Mouse (Mus musculus): ENCODE data around the gene Gm20388. TPM values are rescaled to one million over a fixed set of nuclear protein-coding genes. Genes with fewer than 3 reads are reported as not detected.

The Gm20388 gene
- total RNA-seq, 1 experiment: 27.0 TPM

DNA sequence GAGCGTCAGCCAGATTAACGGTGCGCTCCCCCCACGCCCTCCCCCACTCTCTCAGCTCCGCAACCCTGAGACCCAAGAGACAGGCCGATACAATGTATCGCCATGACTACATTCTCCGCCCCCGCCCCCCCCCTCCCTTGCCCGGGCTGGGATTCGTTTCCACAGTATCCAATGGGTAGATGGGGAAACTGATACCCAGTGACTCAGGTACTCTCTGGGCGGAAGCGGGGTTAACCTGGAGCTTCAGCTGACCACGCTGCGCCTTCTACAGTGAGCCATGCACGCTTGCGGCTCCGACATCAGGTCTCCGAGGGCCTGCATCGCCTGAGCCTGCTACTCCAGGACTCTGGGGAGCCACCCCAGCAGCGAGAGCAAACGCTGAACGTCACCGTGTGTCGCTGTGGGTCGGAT lies 2954.1 kb downstream of the Gm20388 start:
- in situ Hi-C loops (cut with MboI; ENCODE audit: low sequenced_read_pairs in 2 of 2, unreplicated experiment in 2 of 2): no loop called here
- no peak overlapping the region for H3K27ac ChIP-seq (ENCODE audit: insufficient read depth, low read depth, low read length, poor library complexity, severe bottlenecking)
- no peaks in the 10 kb centered on the region for H3K36me3 ChIP-seq (ENCODE audit: control insufficient read depth, insufficient read depth, low read length, poor library complexity, severe bottlenecking)
- no peak for DNase-seq (ENCODE audit: low read depth, low spot score)
- peaks cover 0 to under 1% of the 10 kb centered on the region in 2 experiments; a peak in 1 of 4 replicates for H3K4me1 ChIP-seq (ENCODE audit: control insufficient read depth in 2 of 2, insufficient read depth in 2 of 2, low read length in 2 of 2, poor library complexity in 1 of 2)
- no peak overlapping the region for H3K9ac ChIP-seq (ENCODE audit: insufficient read depth, low read depth, low read length, poor library complexity, severe bottlenecking)
- no peaks in the 10 kb centered on the region for H3K9me3 ChIP-seq (ENCODE audit: control insufficient read depth, insufficient read depth, low read depth, low read length)
- TF ChIP-seq MAFK (IDR thresholded peaks at IDR 0.05; ENCODE audit: insufficient read depth, low read depth, low read length) (no peak), ZNF384 (IDR thresholded peaks at IDR 0.05; ENCODE audit: low read depth, low read length) (no peak), ZC3H11A (IDR thresholded peaks at IDR 0.05; ENCODE audit: borderline replicate concordance, low read depth, low read length) (no peak), CHD2 (IDR thresholded peaks at IDR 0.05; ENCODE audit: low read depth, low read length) (no peak), HCFC1 (IDR thresholded peaks at IDR 0.05; ENCODE audit: borderline replicate concordance, insufficient read depth, low read length) (no peak)
- no peak overlapping the region for H3K4me3 ChIP-seq (ENCODE audit: insufficient read depth in 1 of 2, low read depth in 1 of 2, low read length in 2 of 2, poor library complexity in 1 of 2, severe bottlenecking in 1 of 2)

GRCm38 (mm10) chr8:122865441-122865840 lies 2954.8 kb downstream of the Gm20388 start:
- TF ChIP-seq CHD2 (IDR thresholded peaks at IDR 0.05; ENCODE audit: low read depth, low read length) (no peak), MAFK (IDR thresholded peaks at IDR 0.05; ENCODE audit: insufficient read depth, low read depth, low read length) (no peak), ZC3H11A (IDR thresholded peaks at IDR 0.05; ENCODE audit: borderline replicate concordance, low read depth, low read length) (no peak), ZNF384 (IDR thresholded peaks at IDR 0.05; ENCODE audit: low read depth, low read length) (no peak), HCFC1 (IDR thresholded peaks at IDR 0.05; ENCODE audit: borderline replicate concordance, insufficient read depth, low read length) (no peak)
- Histone ChIP-seq H3K4me1 (ENCODE audit: control insufficient read depth in 2 of 2, insufficient read depth in 2 of 2, low read length in 2 of 2, poor library complexity in 1 of 2) (peaks cover 0 to 5% of the 10 kb centered on the region in 2 experiments; a peak in 1 of 4 replicates), H3K9me3 (ENCODE audit: control insufficient read depth, insufficient read depth, low read depth, low read length) (no peaks in the 10 kb centered on the region), H3K27ac (ENCODE audit: insufficient read depth, low read depth, low read length, poor library complexity, severe bottlenecking) (no peak overlapping the region), H3K36me3 (ENCODE audit: control insufficient read depth, insufficient read depth, low read length, poor library complexity, severe bottlenecking) (no peaks in the 10 kb centered on the region), H3K9ac (ENCODE audit: insufficient read depth, low read depth, low read length, poor library complexity, severe bottlenecking) (no peak overlapping the region), H3K4me3 (ENCODE audit: insufficient read depth in 1 of 2, low read depth in 1 of 2, low read length in 2 of 2, poor library complexity in 1 of 2, severe bottlenecking in 1 of 2) (no peak overlapping the region)
- no peak for DNase-seq (ENCODE audit: low read depth, low spot score)
- in situ Hi-C loops (cut with MboI; ENCODE audit: low sequenced_read_pairs in 2 of 2, unreplicated experiment in 2 of 2): no loop called here

GRCm38 (mm10) chr8:122866231-122866630 lies 2955.6 kb downstream of the Gm20388 start:
- no peaks in the 10 kb centered on the region for H3K36me3 ChIP-seq (ENCODE audit: control insufficient read depth, insufficient read depth, low read length, poor library complexity, severe bottlenecking)
- no peak overlapping the region for H3K27ac ChIP-seq (ENCODE audit: insufficient read depth, low read depth, low read length, poor library complexity, severe bottlenecking)
- no peak overlapping the region for H3K4me3 ChIP-seq (ENCODE audit: insufficient read depth in 1 of 2, low read depth in 1 of 2, low read length in 2 of 2, poor library complexity in 1 of 2, severe bottlenecking in 1 of 2)
- DNase-seq (ENCODE audit: low read depth, low spot score): no peak
- TF ChIP-seq CHD2 (IDR thresholded peaks at IDR 0.05; ENCODE audit: low read depth, low read length) (no peak), ZNF384 (IDR thresholded peaks at IDR 0.05; ENCODE audit: low read depth, low read length) (no peak), ZC3H11A (IDR thresholded peaks at IDR 0.05; ENCODE audit: borderline replicate concordance, low read depth, low read length) (no peak), HCFC1 (IDR thresholded peaks at IDR 0.05; ENCODE audit: borderline replicate concordance, insufficient read depth, low read length) (no peak), MAFK (IDR thresholded peaks at IDR 0.05; ENCODE audit: insufficient read depth, low read depth, low read length) (no peak)
- H3K9me3 ChIP-seq (ENCODE audit: control insufficient read depth, insufficient read depth, low read depth, low read length): no peaks in the 10 kb centered on the region
- H3K9ac ChIP-seq (ENCODE audit: insufficient read depth, low read depth, low read length, poor library complexity, severe bottlenecking): no peak overlapping the region
- in situ Hi-C loops (cut with MboI; ENCODE audit: low sequenced_read_pairs in 2 of 2, unreplicated experiment in 2 of 2): no loop called here
- peaks cover 0 to 5% of the 10 kb centered on the region in 2 experiments; a peak in 2 of 4 replicates for H3K4me1 ChIP-seq (ENCODE audit: control insufficient read depth in 2 of 2, insufficient read depth in 2 of 2, low read length in 2 of 2, poor library complexity in 1 of 2)

DNA sequence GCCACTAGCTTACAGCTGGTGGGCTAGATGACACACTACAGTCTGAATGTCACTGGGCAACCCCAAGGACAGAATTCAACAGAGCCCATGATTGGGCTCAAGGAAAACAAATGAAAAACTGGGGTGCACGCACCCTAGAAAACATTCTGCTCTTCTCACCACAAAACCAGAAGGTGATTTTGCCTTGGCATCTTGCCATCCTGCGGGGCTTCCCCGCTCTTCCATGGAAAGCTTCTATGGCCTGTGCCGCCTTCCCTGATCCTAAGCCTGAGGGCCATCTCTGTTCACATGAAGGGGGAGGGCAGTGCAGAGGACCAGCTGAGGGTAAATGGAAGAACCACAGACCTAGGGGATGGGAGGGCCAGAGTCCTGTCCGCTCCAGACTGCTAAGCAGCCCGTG lies 2957.3 kb downstream of the Gm20388 start:
- in situ Hi-C loops (cut with MboI; ENCODE audit: low sequenced_read_pairs in 2 of 2, unreplicated experiment in 2 of 2): no loop called here

More for the DNA sequence above, 2957.3 kb downstream of the Gm20388 start:
- no peaks in the 10 kb centered on the region for H3K36me3 ChIP-seq (ENCODE audit: control insufficient read depth, insufficient read depth, low read length, poor library complexity, severe bottlenecking)
- no peaks in the 10 kb centered on the region for H3K9me3 ChIP-seq (ENCODE audit: control insufficient read depth, insufficient read depth, low read depth, low read length)
- no peak overlapping the region for H3K9ac ChIP-seq (ENCODE audit: insufficient read depth, low read depth, low read length, poor library complexity, severe bottlenecking)
- DNase-seq (ENCODE audit: low read depth, low spot score): no peak
- peaks cover 0 to 11% of the 10 kb centered on the region in 2 experiments; a peak in 2 of 4 replicates for H3K4me1 ChIP-seq (ENCODE audit: control insufficient read depth in 2 of 2, insufficient read depth in 2 of 2, low read length in 2 of 2, poor library complexity in 1 of 2)
- no peak overlapping the region for H3K27ac ChIP-seq (ENCODE audit: insufficient read depth, low read depth, low read length, poor library complexity, severe bottlenecking)
- no peak for TF ChIP-seq ZNF384 (IDR thresholded peaks at IDR 0.05; ENCODE audit: low read depth, low read length)
- no peak for TF ChIP-seq HCFC1 (IDR thresholded peaks at IDR 0.05; ENCODE audit: borderline replicate concordance, insufficient read depth, low read length)
- no peak for TF ChIP-seq CHD2 (IDR thresholded peaks at IDR 0.05; ENCODE audit: low read depth, low read length)
- TF ChIP-seq ZC3H11A (IDR thresholded peaks at IDR 0.05; ENCODE audit: borderline replicate concordance, low read depth, low read length): no peak
- no peak for TF ChIP-seq MAFK (IDR thresholded peaks at IDR 0.05; ENCODE audit: insufficient read depth, low read depth, low read length)
- no peak overlapping the region for H3K4me3 ChIP-seq (ENCODE audit: insufficient read depth in 1 of 2, low read depth in 1 of 2, low read length in 2 of 2, poor library complexity in 1 of 2, severe bottlenecking in 1 of 2)
